Mouse (Mus musculus): ENCODE data around the gene Svep1. TPM values are rescaled to one million over a fixed set of nuclear protein-coding genes. Genes with fewer than 3 reads are reported as not detected.

The Svep1 gene
- polyA plus RNA-seq, 1 experiment from 2014 or later: 2.0 TPM

DNA sequence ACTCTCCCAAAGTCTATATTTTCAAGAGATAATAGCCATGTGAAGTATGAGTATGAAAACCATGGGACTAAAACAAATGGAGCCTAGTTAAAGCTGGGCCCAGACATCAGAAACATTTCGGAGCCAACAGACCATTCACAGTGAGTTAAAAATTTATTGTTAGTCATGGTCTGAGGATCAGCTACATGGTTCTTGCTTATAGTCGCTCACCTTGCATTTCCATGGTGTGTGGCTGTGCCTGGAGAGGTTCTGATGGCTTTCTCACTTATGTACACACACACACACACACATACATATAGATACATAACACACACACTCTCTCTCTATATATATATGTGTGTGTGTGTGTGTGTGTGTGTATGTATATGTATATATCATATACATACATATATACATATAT lies 16.8 kb upstream of the Svep1 start:
- H3K27me3 ChIP-seq (replicated peaks; ENCODE audit: control insufficient read depth, insufficient read depth, low read length): no peaks in the 10 kb centered on the region
- no peak overlapping the region for H3K9ac ChIP-seq (ENCODE audit: low read depth, low read length)
- WGBS: 87% methylated on average over 2 of the region's 2 CpGs
- ATAC-seq: no peak
- no peak overlapping the region for H3K4me2 ChIP-seq (replicated peaks; ENCODE audit: low read depth)
- H3K4me3 ChIP-seq (ENCODE audit: low read depth, low read length): no peak overlapping the region
- no peak overlapping the region for H3K27ac ChIP-seq (ENCODE audit: low read depth, low read length)
- TF ChIP-seq CTCF (IDR thresholded peaks at IDR 0.05; ENCODE audit: low read depth): no peak
- H3K4me1 ChIP-seq (replicated peaks; ENCODE audit: control insufficient read depth, insufficient read depth, low read length): no peaks in the 10 kb centered on the region
- no peaks in the 10 kb centered on the region for H3K9me3 ChIP-seq (ENCODE audit: control insufficient read depth)
- no peaks in the 10 kb centered on the region for H3K36me3 ChIP-seq (ENCODE audit: control insufficient read depth, insufficient read depth)

DNA sequence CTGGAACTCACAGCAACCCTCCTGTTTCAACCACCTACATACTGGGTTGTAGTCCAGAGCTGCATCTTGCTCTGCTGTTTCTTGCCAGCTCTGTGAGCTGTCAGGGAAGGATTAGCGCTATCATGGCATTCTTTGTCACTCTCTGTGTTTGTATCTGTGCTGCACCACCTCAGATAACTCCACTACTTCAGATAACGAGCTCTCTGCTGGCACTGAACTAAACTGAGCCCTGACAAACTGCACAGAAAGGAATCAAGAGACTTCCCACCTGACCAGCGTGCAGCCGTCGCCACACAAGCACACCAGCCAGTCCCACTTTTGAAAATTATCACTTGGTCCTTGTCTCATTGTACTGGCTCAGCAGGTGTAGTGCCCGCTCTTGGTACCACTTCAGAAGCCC lies 4.7 kb upstream of the Svep1 start:
- H3K36me3 ChIP-seq (ENCODE audit: control insufficient read depth, insufficient read depth): no peaks in the 10 kb centered on the region
- H3K27me3 ChIP-seq (replicated peaks; ENCODE audit: control insufficient read depth, insufficient read depth, low read length): peaks cover 7% of the 10 kb centered on the region
- WGBS: 47% methylated on average over 6 of the region's 6 CpGs
- no peaks in the 10 kb centered on the region for H3K9me3 ChIP-seq (ENCODE audit: control insufficient read depth)
- no peaks in the 10 kb centered on the region for H3K4me1 ChIP-seq (replicated peaks; ENCODE audit: control insufficient read depth, insufficient read depth, low read length)
- no peak overlapping the region for H3K9ac ChIP-seq (ENCODE audit: low read depth, low read length)
- H3K27ac ChIP-seq (ENCODE audit: low read depth, low read length): no peak overlapping the region
- no peak for ATAC-seq
- no peak overlapping the region for H3K4me3 ChIP-seq (ENCODE audit: low read depth, low read length)
- no peak for TF ChIP-seq CTCF (IDR thresholded peaks at IDR 0.05; ENCODE audit: low read depth)
- H3K4me2 ChIP-seq (replicated peaks; ENCODE audit: low read depth): no peak overlapping the region

DNA sequence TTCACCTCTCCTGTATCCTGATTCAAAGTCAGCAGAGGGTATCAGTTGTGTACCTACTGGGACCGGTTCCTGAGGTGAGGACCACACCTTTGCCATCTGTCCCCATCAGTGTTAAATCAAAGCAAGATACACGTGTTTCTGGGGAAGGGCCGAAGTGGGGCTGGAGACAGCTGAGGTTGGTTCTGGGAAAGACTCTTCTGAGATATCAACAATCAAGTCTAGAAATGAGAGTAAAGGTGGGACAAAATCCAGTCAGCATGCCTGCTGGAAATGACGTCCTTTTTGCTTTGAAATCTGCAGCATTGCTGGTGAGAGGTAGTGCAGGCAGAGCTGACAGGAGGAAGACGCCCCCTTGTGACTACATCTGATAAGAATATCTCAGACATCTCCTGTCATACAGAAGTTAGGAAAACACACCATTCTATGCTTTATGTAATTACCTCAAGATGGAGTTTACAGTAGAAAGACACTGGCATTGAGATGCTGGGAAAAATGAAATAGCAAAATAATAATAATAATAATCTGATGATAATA lies 4.0 kb upstream of the Svep1 start:
- Histone ChIP-seq H3K27ac (ENCODE audit: low read depth, low read length) (no peak overlapping the region), H3K4me1 (replicated peaks; ENCODE audit: control insufficient read depth, insufficient read depth, low read length) (no peaks in the 10 kb centered on the region), H3K9me3 (ENCODE audit: control insufficient read depth) (no peaks in the 10 kb centered on the region), H3K4me3 (ENCODE audit: low read depth, low read length) (no peak overlapping the region), H3K9ac (ENCODE audit: low read depth, low read length) (no peak overlapping the region), H3K27me3 (replicated peaks; ENCODE audit: control insufficient read depth, insufficient read depth, low read length) (peaks cover 15% of the 10 kb centered on the region), H3K36me3 (ENCODE audit: control insufficient read depth, insufficient read depth) (no peaks in the 10 kb centered on the region), H3K4me2 (replicated peaks; ENCODE audit: low read depth) (no peak overlapping the region)
- 41% methylated on average over 5 of the region's 5 CpGs for WGBS
- no peak for ATAC-seq
- peak; percentile 58 for TF ChIP-seq CTCF (IDR thresholded peaks at IDR 0.05; ENCODE audit: low read depth)

DNA sequence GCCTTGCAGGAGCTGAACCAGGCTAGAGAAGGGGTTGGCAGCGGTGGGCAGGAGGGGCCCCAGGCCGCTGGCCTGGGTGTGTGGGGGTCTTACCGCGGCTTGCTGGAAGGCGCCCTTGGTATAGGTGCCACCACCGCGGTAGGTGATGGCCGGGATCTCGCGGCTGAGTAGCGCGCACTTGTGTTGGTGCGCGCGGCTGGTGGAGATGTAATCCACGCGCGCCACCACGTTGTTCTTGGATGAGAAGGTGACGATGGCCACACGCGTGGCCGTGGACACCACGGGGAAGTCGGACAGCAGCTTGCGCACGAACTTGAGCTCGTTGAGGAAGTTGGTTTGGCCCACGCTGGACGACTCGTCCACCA lies 927 bp downstream of the Svep1 start:
- Histone ChIP-seq H3K4me2 (replicated peaks; ENCODE audit: low read depth) (peak overlapping the region; percentile 65), H3K9me3 (ENCODE audit: control insufficient read depth) (no peaks in the 10 kb centered on the region), H3K9ac (ENCODE audit: low read depth, low read length) (peak overlapping the region; percentile 57), H3K27me3 (replicated peaks; ENCODE audit: control insufficient read depth, insufficient read depth, low read length) (peaks cover 24% of the 10 kb centered on the region), H3K27ac (ENCODE audit: low read depth, low read length) (no peak overlapping the region; the same call in 1 of the 2 replicates), H3K4me1 (replicated peaks; ENCODE audit: control insufficient read depth, insufficient read depth, low read length) (no peaks in the 10 kb centered on the region), H3K36me3 (ENCODE audit: control insufficient read depth, insufficient read depth) (no peaks in the 10 kb centered on the region), H3K4me3 (ENCODE audit: low read depth, low read length) (peak overlapping the region; percentile 44)
- ATAC-seq: no peak
- TF ChIP-seq CTCF (IDR thresholded peaks at IDR 0.05; ENCODE audit: low read depth): no peak
- WGBS: under 1% methylated on average over 31 of the region's 31 CpGs

DNA sequence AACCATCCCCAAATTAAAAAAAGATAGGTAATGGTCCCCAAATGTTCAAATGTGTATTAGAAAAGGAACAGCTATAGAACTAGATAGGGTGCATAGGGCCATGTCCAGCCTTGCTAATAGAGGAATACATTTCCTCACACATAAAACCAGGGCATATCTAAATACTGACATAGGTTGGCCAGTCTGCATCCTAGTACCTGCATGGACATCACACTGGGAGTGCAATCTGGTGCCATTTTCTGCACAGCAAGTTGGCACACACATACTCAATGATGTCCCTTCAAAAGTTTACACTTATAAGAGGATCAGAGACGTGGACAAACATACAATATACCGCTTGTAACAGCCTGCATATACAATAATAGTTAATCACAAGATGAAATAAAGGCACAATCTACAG lies 5.0 kb downstream of the Svep1 start:
- no peak for ATAC-seq
- TF ChIP-seq CTCF (IDR thresholded peaks at IDR 0.05; ENCODE audit: low read depth): no peak

DNA sequence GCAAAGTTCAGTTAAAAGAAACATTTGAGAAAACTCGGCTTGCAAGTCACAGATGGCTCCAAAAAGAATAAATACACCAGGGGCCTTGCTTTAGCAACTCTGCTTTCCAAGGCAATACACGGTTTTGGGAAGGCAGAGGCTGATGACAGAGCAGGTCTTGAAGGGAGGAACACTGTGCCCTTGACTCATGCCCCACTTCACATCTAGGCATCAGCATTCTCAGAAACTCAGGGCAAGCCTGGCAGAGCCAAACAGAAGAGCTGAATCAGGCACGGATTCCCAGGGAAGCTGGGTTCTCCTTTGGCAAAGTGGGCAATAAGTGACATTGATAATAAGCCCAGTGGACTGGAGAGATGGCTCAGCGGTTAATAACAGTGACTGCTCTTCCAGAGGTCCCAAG lies 5.8 kb downstream of the Svep1 start:
- no peak overlapping the region for H3K4me3 ChIP-seq (ENCODE audit: low read depth, low read length)
- H3K9me3 ChIP-seq (ENCODE audit: control insufficient read depth): no peaks in the 10 kb centered on the region
- H3K27me3 ChIP-seq (replicated peaks; ENCODE audit: control insufficient read depth, insufficient read depth, low read length): peaks cover 11% of the 10 kb centered on the region
- TF ChIP-seq CTCF (IDR thresholded peaks at IDR 0.05; ENCODE audit: low read depth): no peak
- whole genome bisulfite sequencing: 62% methylated on average over 4 of the region's 4 CpGs
- ATAC-seq: no peak
- H3K9ac ChIP-seq (ENCODE audit: low read depth, low read length): no peak overlapping the region
- H3K27ac ChIP-seq (ENCODE audit: low read depth, low read length): no peak overlapping the region
- H3K36me3 ChIP-seq (ENCODE audit: control insufficient read depth, insufficient read depth): no peaks in the 10 kb centered on the region
- H3K4me1 ChIP-seq (replicated peaks; ENCODE audit: control insufficient read depth, insufficient read depth, low read length): no peaks in the 10 kb centered on the region; the same call in 1 of the 2 replicates
- no peak overlapping the region for H3K4me2 ChIP-seq (replicated peaks; ENCODE audit: low read depth)

More for the DNA sequence above, 5.0 kb downstream of the Svep1 start:
- H3K4me1 ChIP-seq (replicated peaks; ENCODE audit: control insufficient read depth, insufficient read depth, low read length): no peaks in the 10 kb centered on the region; the same call in 1 of the 2 replicates
- no peak overlapping the region for H3K4me2 ChIP-seq (replicated peaks; ENCODE audit: low read depth)
- H3K9ac ChIP-seq (ENCODE audit: low read depth, low read length): no peak overlapping the region
- H3K9me3 ChIP-seq (ENCODE audit: control insufficient read depth): no peaks in the 10 kb centered on the region
- peaks cover 19% of the 10 kb centered on the region for H3K27me3 ChIP-seq (replicated peaks; ENCODE audit: control insufficient read depth, insufficient read depth, low read length)
- H3K36me3 ChIP-seq (ENCODE audit: control insufficient read depth, insufficient read depth): no peaks in the 10 kb centered on the region
- H3K27ac ChIP-seq (ENCODE audit: low read depth, low read length): no peak overlapping the region
- no peak overlapping the region for H3K4me3 ChIP-seq (ENCODE audit: low read depth, low read length)
- WGBS: 87% methylated on average over 2 of the region's 2 CpGs

DNA sequence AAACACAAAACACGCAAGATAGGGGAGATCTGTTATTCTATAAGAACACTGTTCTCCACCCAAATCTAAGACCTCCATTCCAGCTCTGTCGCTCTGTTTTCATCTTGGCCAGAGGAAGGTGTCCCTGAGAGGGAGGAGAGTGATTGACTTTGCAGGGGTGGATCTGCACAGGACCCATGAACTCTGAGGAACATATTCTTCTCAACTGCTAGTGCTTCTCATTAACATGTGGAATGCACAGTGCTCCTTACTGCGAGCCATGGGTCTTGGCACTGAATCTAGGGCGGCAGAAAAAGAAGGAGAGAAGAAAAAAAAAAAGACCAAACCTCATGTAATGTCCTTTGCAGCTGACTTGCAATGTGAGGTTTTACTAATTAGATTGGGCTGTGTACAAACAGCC lies 9.4 kb downstream of the Svep1 start:
- Histone ChIP-seq H3K36me3 (ENCODE audit: control insufficient read depth, insufficient read depth) (no peaks in the 10 kb centered on the region), H3K27ac (ENCODE audit: low read depth, low read length) (no peak overlapping the region), H3K4me2 (replicated peaks; ENCODE audit: low read depth) (no peak overlapping the region), H3K27me3 (replicated peaks; ENCODE audit: control insufficient read depth, insufficient read depth, low read length) (no peaks in the 10 kb centered on the region), H3K9me3 (ENCODE audit: control insufficient read depth) (no peaks in the 10 kb centered on the region), H3K4me3 (ENCODE audit: low read depth, low read length) (no peak overlapping the region), H3K4me1 (replicated peaks; ENCODE audit: control insufficient read depth, insufficient read depth, low read length) (no peaks in the 10 kb centered on the region; the same call in 1 of the 2 replicates), H3K9ac (ENCODE audit: low read depth, low read length) (no peak overlapping the region)
- ATAC-seq: no peak
- 82% methylated on average over 4 of the region's 4 CpGs for WGBS
- TF ChIP-seq CTCF (IDR thresholded peaks at IDR 0.05; ENCODE audit: low read depth): no peak
